8 mouse cellular contexts compared by ENCODE assay signal in the genomic region with DNA sequence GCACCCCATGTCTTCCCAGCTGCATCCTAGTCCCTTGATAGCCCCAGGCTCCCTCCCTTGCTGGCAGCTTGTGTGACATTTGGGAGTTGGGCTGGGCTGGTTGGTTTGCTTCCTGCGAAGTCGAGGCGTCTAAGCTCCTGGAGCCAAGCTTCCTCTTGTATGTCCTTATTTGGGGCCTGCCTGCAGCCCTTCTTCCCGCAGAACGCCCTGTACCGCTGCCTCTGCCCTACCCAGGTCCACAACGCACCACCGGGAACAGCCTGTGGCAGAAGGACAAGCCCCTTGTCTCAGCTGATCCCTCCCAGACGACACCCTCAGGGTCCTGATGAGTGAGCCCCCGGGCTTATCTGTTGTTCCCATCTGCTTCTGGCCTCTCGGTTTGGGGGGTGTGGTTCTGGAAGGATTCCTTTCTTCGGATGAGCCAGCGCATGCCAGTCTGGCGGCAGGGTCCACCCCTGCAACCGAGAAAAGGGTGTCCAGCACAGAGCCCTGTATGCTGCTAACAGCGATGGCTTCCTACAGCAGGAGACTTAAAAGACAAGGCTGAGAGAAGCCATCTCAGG. TPM values are rescaled to one million over a fixed set of nuclear protein-coding genes. Genes with fewer than 3 reads are reported as not detected.
A peak's percentile ranks its signal among the peaks of the same experiment; 100 is the strongest.
DNase-seq lines count a peak whose midpoint lies in the region; ATAC-seq and TF ChIP-seq lines count a peak whose summit lies in the region.

No protein-coding gene starts in this region.

- DNase-seq in adrenal gland, postnatal 14 days, result peak; percentile 53
- DNase-seq in adrenal gland, adult 8-10 months, result no peak
- DNase-seq in testis, postnatal 10 days (ENCODE audit: low spot score), result no peak
- DNase-seq in lung, adult 18-20 months, result peak; percentile 81 to 86
- DNase-seq in layer of hippocampus, postnatal 14 days (ENCODE audit: low spot score in 2 of 2), result no peak
- DNase-seq in left cerebral cortex, postnatal 14 days (ENCODE audit: low spot score in 2 of 2), result no peak

- TF ChIP-seq POLR2A in testis, adult 2 months (IDR thresholded peaks at IDR 0.05; ENCODE audit: control insufficient read depth, low read depth, low read length), result no peak

- no peaks in the 10 kb centered on the region for H3K27me3 ChIP-seq in testis, adult 2 months (ENCODE audit: control insufficient read depth, insufficient read depth, low read length)

- no peak for TF ChIP-seq CTCF in testis, adult 2 months (IDR thresholded peaks at IDR 0.05; ENCODE audit: control insufficient read depth, insufficient read depth, insufficient replicate concordance, low read depth, low read length)

- peaks cover 2% of the 10 kb centered on the region for H3K4me1 ChIP-seq in testis, adult 2 months (ENCODE audit: control insufficient read depth, insufficient read depth, low read length)

- ATAC-seq in hematopoietic stem cell, adult 5-6 weeks (replicated peaks in 1 of 2; ENCODE audit: insufficient read depth in 1 of 2, low FRiP score in 2 of 2, low TSS enrichment in 1 of 2, low read depth in 1 of 2, poor library complexity in 2 of 2, severe bottlenecking in 2 of 2), result peak; percentile 25 to 74; a peak in 3 of 4 replicates

- no peaks in the 10 kb centered on the region for H3K36me3 ChIP-seq in testis, adult 2 months (ENCODE audit: control insufficient read depth, insufficient read depth, low read length)

- no peak overlapping the region for H3K4me3 ChIP-seq in testis, adult 2 months (ENCODE audit: control insufficient read depth, low read depth, low read length)

- intact Hi-C loops in left cerebral cortex, postnatal 14 days (cut with DNase I), result no loop called here

- H3K27ac ChIP-seq in testis, adult 2 months (ENCODE audit: control insufficient read depth, insufficient read depth, low read depth, low read length), result peak overlapping the region; percentile 40

RNA-seq across cellular contexts. Expression of a gene that starts 14.3 kb away (rescaled TPM):
- 95.7 and 116 TPM in 2 replicates for total RNA-seq in adrenal gland, postnatal 14 days (2021)
- total RNA-seq in adrenal gland, adult 8-10 months (2022), result 10 to 100 TPM; 59.8 to 89.0 (median 74.4) TPM
- polyA plus RNA-seq in testis, adult 2 months (2012; rRNA removed), result 20.9 and 21.0 TPM in 2 replicates
- total RNA-seq in hematopoietic stem cell, adult 5-6 weeks (2017), result 62.0 and 66.9 TPM in 2 replicates
- 10 to 100 TPM; 37.8 to 40.9 TPM for total RNA-seq in layer of hippocampus, postnatal 14 days (2021)
- 10 to 100 TPM; 31.2 to 32.0 TPM for total RNA-seq in left cerebral cortex, postnatal 14 days (2021)

Comparison
In these comparisons a context has a peak if more than half of its experiments do, and no peak if none do; other contexts are left out.
1. DNase-seq: peak in adrenal gland, postnatal 14 days (single experiment) and lung, adult 18-20 months (2 of 2); none in adrenal gland, adult 8-10 months (single experiment), testis, postnatal 10 days (single experiment), layer of hippocampus, postnatal 14 days (0 of 2) and left cerebral cortex, postnatal 14 days (0 of 2).